Mouse (Mus musculus): ENCODE results near the gene Plekhg4.

GRCm38 (mm10) chr8:105330325-105330724 lies 42.7 kb upstream of the Plekhg4 start:
- TF ChIP-seq CTCF (IDR thresholded peaks at IDR 0.05; ENCODE audit: control insufficient read depth, insufficient read depth, insufficient read length): no peak
- TF ChIP-seq USF1 (IDR thresholded peaks at IDR 0.05; ENCODE audit: low read depth): no peak
- no peak for TF ChIP-seq MYOD1 (IDR thresholded peaks at IDR 0.05; ENCODE audit: control insufficient read depth, insufficient read length, low read depth)
- TF ChIP-seq CEBPB (IDR thresholded peaks at IDR 0.05; ENCODE audit: low read depth): no peak
- TF ChIP-seq MAX (IDR thresholded peaks at IDR 0.05): no peak
